Mouse (Mus musculus) layer of hippocampus, postnatal 36 days (tissue): ENCODE measurements around the gene Slc41a2. TPM values are rescaled to one million over a fixed set of nuclear protein-coding genes. Genes with fewer than 3 reads are reported as not detected.
"Not testable (repeated sequence)": the region's sequence is repeated elsewhere in the genome, so short reads cannot be mapped to it uniquely, and the experiment has no call there.

Source experiments
- DNase-seq, 2 experiments: peaks; one replicate each; pipeline ENCODE4 v3.0.0; 2022
- total RNA-seq, 2 experiments: library from RNA; stranded (reverse); gene quantifications; 2 replicates each; pipeline ENCODE4 v1.2.3; 2021

The Slc41a2 gene
- 10 to 100 TPM; 20.2 to 24.3 TPM for total RNA-seq

DNA sequence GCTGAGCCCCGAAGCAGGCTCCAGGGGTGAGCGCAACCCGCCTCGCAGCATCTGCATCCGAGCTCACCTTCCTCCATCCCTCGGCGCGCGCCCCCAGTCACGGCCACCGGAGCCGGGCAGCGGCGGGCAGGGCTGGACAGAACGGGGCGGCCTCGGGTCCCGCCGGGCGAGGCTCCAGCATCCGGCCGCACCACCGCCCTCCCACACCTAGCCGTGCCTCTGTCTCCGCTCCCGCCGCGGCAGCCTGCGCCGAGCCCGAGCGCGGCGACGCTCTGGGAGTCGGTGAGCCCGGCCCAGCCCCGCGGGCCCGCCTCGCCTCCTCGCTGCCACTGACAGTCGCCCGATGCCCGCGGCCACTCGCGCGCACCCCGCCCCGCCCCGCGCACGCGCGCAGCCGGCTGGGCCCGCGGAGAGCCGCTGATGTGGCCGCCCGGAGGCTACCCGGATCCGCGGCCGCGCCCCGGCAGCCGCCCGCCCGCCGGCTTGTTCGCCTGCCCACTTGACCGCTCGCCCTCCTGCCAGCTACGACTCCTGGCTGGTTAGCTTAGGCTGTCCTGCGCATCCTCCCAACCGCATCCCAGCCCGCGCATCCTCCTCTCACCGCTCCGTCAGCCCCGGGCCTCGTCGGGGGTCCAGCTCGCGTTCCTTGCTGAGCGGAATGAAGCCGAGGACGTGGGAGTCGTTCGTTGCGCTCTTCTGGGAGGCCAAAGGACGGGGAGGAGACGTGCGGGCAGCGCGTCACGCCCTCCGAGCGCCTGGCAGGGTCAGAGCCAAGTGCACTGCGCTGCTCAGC lies at the start of gene Slc41a2:
Gene Slc41a2 (minus strand): TSS at position 724 of the 793 bp plus-strand sequence.
- DNase-seq, result peak; percentile 72 to 78

DNA sequence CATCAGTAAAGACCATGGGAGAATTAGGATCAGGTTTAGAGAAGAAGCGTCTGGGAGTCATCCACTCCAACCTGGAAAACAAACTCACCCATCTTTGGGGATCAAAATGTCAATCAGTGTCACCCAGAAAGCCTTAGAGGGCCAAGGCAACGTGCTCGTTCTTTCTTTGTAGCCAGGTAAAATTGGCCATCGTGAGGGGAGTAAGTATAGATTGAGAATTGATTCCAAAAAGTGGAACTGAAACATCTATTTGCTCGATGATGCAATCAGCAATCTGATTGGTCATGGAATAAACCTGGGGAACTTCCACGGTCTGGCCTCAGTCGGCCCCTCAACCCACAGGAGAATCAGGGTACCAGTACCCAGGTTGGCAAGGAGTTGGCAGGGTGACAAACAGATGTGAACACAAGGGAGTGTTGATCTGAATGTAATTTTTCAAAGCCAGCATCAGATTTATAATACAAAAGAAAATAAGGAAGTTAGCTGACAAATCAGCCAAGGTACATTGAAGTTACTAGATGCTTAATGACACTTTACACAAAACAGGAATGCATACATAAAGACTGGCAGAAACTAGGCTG lies 47.7 kb upstream of the Slc41a2 start:
- no peak for DNase-seq

DNA sequence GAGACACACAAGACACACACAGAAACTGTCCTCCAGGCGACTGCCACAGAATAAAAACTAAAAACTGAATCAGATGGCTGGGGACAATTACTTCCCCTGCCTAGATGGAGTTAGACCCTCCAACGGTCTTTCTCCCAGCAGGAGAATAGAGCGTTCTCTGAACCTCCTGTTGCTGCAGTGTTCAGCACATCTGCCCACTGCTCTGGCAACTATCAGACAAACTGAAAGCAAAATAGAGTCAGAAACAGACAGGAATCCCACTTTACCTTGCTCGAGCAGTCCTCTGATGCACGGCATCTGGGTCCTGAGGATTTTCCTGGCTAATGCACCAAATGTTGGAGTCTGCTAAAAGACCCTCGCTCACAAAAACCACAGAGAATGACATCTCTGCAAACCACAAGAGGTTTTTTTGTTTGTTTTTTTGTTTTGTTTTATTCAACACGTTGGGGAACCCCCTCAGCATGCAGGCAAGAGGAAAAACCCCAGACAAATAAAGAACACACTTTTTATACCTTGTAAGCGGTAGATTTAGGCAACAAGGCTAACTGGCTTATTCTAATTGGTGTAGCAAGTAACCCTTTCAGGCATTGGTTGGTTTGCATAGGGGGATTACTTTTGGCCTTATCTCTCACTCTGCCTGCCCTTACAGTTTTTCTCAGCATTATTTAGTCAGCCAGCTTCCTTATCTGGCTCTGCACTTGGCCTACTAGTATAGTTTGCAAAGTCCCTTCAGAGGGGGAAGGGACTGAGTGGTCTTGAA lies 47.0 kb upstream of the Slc41a2 start:
- no peak for DNase-seq

DNA sequence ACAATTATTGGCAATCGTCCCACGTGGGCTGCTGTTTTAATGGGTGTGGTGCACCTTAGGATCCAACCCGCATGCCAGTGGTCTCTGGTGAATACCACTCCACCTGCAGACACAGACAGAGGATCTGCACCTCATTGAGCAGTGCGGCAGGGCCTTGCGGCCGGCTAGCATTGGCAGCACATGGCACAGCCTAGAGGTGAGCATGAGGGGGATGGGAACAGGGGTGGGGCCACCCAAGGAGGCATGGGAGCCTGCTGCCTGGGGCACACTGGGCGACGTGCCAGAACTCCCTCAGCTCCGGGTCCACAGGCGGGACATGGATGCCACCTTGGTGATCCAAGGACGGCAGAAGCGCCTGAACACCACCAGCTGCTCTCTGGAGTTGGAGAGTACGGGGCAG lies 46.2 kb upstream of the Slc41a2 start:
- DNase-seq, result no peak

DNA sequence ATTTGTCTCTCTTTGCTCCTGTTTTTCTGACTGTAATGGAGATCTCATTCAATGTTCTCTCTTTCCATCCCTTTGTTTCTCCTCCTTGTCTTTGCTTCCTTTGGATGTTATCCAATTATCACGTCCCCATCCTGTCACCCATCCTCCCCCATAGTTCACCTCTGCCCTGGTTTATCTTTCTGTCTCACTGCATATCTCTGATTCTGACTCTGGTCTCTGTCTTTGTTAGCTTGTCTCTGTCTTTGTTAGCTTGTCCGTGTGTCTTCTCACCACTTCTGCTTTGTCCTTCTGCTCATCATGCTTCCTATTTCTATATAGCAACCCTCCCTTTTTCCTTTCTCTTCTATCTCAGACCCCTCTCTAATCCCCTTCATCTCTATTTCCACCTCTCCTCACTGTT lies 45.3 kb upstream of the Slc41a2 start:
- no peak for DNase-seq

GRCm38 (mm10) chr10:83382528-83382927 lies 44.8 kb upstream of the Slc41a2 start:
- DNase-seq, result no peak

DNA sequence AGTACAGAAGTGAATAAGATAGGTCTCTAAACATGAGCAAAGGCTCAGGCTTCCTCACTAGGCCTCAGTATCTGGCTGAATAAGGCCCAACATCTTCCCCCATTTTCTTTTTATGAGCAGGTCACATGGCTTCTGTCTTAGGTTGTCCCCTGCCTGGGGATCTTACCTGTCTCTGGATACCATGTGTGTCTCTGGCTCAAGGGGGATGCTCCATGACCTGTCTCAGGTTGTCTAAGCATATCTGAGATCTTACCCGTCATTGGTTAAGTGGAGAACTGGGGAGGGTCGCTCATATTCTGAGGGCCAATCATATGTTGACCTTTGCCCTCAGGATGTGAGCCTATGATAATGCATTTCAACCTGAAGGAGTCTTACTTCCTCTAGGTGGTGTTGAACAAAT lies 42.8 kb upstream of the Slc41a2 start:
- no peak for DNase-seq

- no peak for DNase-seq
These were observed 40.6 kb upstream of the Slc41a2 start for GRCm38 (mm10) chr10:83378083-83378833.

DNA sequence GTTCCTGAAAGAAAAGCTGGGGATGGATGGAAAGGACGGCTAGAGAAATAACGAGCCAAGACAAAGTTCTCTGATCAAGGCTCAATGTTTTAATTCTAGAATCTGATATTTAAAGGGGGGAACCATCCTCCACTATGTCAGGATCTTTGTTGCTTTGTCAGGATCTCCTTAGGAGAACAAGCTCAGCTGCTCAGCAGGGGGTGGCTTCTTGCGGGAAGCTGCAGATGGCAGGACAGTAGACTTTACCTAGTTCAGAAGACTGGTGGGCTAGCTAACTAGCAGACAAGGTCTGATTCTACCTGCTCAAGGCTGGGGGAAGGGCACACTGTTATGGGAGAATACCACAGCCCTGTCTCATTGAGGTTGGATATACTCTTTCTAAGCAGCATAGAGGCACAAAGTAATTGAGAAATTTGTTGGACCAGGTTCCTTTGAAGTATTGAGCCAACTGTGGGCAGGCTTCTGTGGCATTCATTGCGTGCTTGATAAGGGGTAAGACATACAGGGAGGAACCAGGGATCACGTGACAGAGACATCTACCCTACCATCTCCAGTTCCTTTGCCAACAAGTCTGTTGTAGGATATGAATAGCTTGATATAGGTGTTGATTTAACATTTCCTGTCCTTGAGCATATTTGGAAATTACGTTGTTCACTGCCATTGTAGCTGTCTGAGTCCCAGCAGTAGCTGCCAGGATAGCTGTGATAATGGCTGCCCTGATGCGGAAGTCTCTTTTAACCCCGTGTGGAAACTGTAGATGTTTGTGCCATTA lies 39.4 kb upstream of the Slc41a2 start:
- no peak for DNase-seq

DNA sequence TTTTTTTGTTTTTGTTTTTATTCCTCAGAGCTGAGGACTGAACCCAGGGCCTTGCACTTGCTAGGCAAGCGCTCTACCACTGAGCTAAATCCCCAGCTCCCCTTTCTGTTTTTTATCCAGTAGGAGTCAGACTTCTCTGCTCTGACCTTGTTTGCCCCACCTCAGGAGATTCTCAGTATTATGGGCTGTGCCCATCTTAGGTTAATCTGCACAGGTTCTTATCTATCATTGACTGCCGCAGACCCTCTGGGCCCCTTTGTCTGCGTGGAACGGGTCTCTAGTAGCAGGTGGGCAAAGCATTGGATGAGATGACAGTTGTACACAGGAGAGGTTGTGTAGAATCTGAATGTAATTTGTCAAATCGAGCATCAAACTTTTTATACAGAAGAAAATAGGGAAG lies 37.8 kb upstream of the Slc41a2 start:
- not testable (repeated sequence) for DNase-seq

DNA sequence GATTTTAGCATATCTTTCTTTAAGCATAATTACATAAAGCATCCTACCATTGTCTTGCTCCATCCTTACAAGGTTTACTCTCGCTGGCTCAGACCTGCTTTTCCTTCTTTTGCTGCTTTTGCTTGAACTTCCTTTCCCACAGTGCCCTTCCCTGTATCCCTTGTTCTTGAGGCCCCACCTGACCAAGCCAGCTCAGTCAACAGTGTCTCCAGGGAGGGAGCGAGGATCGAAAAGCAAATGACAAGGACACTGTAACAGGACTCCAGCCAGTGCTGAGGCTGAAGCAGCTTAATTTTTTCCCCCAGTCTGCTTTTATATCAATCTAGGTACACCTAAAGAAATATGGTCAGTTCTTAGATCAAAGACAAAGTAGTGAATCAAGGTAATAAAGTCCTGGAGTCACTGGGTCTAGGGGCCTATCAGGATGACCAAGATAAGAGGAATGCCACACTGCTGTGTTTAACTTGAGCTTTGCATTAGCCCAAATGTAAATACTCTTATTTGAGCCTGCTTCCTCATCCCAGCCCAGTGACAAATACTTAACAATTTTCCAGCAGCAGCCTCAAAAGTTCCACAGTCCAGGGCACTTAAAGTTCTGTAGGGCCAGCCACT lies 36.5 kb upstream of the Slc41a2 start:
- no peak for DNase-seq

GRCm38 (mm10) chr10:83368918-83369317 lies 31.2 kb upstream of the Slc41a2 start:
- DNase-seq, result no peak

- DNase-seq, result no peak
These were observed 25.8 kb upstream of the Slc41a2 start for GRCm38 (mm10) chr10:83363451-83363850.

GRCm38 (mm10) chr10:83361643-83362382 lies 24.1 kb upstream of the Slc41a2 start:
- DNase-seq, result no peak

DNA sequence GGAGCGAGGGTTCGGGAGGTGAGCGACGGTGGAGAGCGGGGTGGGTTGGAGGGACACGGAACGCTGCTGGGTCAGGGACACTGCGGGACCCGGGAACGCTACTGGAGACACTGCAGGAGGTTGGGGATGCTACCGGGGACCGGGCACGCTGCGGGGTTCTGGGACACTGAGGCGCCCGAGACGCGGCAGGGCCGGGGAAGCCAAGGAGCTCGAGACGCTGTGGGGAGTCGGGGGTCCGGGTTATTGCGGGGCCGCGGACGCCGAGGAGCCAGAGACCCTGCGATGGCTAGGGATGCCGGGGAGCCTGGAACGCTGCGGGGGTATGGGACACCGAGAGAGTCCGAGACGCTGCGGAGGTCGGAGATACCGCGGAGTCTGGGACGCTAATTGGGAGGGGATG lies 22.7 kb upstream of the Slc41a2 start:
- DNase-seq, result no peak

GRCm38 (mm10) chr10:83359956-83360355 lies 22.3 kb upstream of the Slc41a2 start, which contains the start of gene D10Wsu102e:
Gene D10Wsu102e (plus strand): TSS chr10:83360221.
- DNase-seq, result peak; percentile 96 to 97

DNA sequence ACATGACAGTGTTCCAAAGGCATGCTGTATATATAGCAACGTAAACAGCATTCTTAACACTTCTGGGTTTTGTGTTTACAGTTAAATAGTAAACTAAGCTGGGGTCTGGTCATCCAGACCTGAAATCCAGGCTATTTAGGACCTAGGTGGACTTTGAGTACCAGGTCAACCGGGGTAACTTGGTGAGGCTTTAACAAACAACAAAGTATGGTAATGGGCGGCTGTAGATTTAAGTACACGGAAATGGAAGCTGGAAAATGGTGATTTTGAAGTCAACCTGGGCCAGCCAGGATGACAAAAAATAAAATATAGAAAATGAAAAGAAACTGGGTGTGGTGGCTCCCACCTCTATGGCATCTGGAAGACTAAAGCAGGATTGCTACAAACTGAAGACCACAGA lies 21.8 kb upstream of the Slc41a2 start:
- no peak for DNase-seq

DNA sequence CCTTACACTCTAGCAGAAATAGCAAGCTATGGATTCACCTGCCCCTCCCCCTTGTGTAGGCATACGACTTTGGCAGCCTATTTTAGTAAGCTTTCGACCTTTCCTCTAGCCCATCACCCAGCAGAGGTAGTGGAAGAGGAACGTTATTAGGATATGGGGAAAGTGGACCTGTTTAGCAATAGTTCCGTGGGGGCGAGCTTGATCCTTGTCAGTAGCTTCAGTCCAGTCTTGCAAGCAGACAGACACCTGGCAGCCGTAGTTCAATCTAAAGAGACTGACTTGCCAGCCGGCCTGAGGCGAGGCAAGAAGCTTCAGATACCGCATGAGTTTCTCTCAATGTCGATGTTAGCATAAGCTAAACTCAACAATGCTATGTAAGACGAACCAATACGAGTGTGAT lies 18.7 kb upstream of the Slc41a2 start:
- no peak for DNase-seq

DNA sequence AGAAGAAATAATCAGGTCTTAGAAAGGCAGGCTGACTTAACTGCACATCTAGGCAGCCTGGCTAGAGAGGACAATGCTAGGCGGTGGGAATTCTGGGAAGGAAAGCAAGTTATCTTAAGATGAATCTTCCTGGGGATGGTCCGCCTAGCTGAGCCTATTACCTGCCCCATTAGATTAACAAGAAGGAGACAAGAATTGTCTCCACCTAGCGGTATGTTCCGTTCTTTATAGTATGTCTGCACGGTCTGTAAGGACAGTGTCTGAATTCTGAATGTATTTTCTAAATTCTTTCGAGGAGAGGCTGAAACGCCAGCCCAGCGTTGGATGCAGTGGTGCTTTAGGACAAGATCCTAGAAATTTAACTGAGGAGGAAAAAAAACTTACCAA lies 16.6 kb upstream of the Slc41a2 start:
- DNase-seq, result no peak

DNA sequence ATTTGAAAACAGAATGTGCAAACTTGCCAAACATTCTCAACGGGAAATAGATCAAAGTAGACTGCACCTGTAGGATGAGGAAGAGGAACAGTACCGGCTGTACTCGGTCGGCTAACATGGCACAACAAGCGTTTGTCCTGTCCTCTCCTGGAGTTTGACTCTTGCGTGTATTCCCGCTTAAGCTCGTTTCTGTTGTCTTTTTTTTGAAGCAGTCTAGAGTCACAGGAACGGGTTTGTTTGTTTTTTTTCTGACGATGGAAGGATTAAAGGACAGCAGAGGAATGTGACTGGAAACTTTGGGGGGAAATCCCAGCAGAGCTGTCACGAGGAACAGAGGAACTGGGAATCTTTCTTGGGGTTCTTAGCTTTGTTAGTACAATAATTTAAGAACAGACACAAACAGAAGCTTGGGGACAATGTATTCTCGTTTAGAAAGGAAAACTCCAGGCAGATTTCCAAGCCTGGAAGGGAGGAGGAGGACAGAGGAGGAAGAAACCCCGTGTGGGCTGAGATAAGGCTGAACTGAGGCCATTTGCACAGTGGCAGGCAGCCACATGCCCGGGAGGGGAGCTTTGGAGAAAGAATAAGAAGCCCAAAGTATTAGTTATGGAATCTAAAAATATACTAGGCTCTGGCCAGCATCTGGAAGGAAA lies 16.1 kb upstream of the Slc41a2 start:
- no peak for DNase-seq
